24 mouse cellular contexts compared by ENCODE assay signal in genomic region chr15:77031271-77031670, GRCm38 (mm10). TPM values are rescaled to one million over a fixed set of nuclear protein-coding genes. Genes with fewer than 3 reads are reported as not detected.
DNase-seq lines count a peak whose midpoint lies in the region; ATAC-seq and TF ChIP-seq lines count a peak whose summit lies in the region.
"Had no signal": no experiment of that assay in that cellular context is flagged by ENCODE, and none has a peak within 500 bp of the region (broad histone marks: within the 10 kb centered on the region; RNA-seq: fewer than 3 reads in every experiment).

No protein-coding gene starts in this region.

- peaks cover 40% of the 10 kb centered on the region for H3K4me1 ChIP-seq in heart, embryonic 11.5 days (ENCODE audit: control insufficient read depth, insufficient read depth, low read length)
- peaks cover 50% of the 10 kb centered on the region for H3K4me1 ChIP-seq in heart, embryonic 15.5 days (replicated peaks)
- peaks cover 29% of the 10 kb centered on the region for H3K4me1 ChIP-seq in limb, embryonic 10.5 days
- peaks cover 3% of the 10 kb centered on the region for H3K4me1 ChIP-seq in midbrain, embryonic 13.5 days (replicated peaks)

- in situ Hi-C loops in Patski (cut with MboI; ENCODE audit: low pct_unique_long_range_greater_than_20kb): no loop called here

- no peak for DNase-seq in heart, adult 18-20 months
- no peak for DNase-seq in heart, postnatal 10 days
- DNase-seq in Patski (ENCODE audit: low read depth, low spot score): peak; percentile 42
- DNase-seq in limb, embryonic 10.5 days (ENCODE audit: low spot score): no peak
- DNase-seq in frontal cortex, postnatal 10 days (ENCODE audit: low spot score in 2 of 2): no peak
- DNase-seq: adrenal gland, postnatal 10 days; cerebellum, adult 11-12 months; cerebellum, adult 9-10 months; cerebellum, postnatal 25 days; gastrocnemius, postnatal 36 days; heart, adult 11 months; kidney, adult 11 months; kidney, adult 9 months had no signal

- intact Hi-C loops in heart, postnatal 10 days (cut with DNase I): no loop called here

- H3K4me3 ChIP-seq in heart, embryonic 11.5 days (ENCODE audit: low read depth, low read length): no peak overlapping the region
- H3K4me3 ChIP-seq in heart, embryonic 15.5 days: no peak overlapping the region
- no peak overlapping the region for H3K4me3 ChIP-seq in limb, embryonic 10.5 days
- H3K4me3 ChIP-seq in midbrain, embryonic 13.5 days (replicated peaks): no peak overlapping the region
- H3K4me3 ChIP-seq: embryonic facial prominence, embryonic 13.5 days; erythroblast, embryonic 14.5 days; forebrain, embryonic 10.5 days; hindbrain, embryonic 13.5 days had no signal

- no peak overlapping the region for H3K4me2 ChIP-seq in heart, embryonic 11.5 days
- H3K4me2 ChIP-seq in heart, embryonic 15.5 days: no peak overlapping the region
- H3K4me2 ChIP-seq in midbrain, embryonic 13.5 days (replicated peaks): no peak overlapping the region
- H3K4me2 ChIP-seq: embryonic facial prominence, embryonic 13.5 days; hindbrain, embryonic 13.5 days had no signal

- peak overlapping the region; percentile 35; the same call in 1 of the 2 replicates for H3K27ac ChIP-seq in heart, embryonic 11.5 days (ENCODE audit: low read depth, low read length)
- H3K27ac ChIP-seq in heart, embryonic 15.5 days: 0 out of 2 replicates have a peak overlapping the region, but pooled peaks have one; percentile 15
- 0 out of 2 replicates have a peak overlapping the region, but pooled peaks have one; percentile 9 for H3K27ac ChIP-seq in limb, embryonic 10.5 days
- H3K27ac ChIP-seq in midbrain, embryonic 13.5 days: no peak overlapping the region
- H3K27ac ChIP-seq: embryonic facial prominence, embryonic 13.5 days; forebrain, embryonic 10.5 days; hindbrain, embryonic 13.5 days; hindbrain, postnatal 0 days had no signal

- 52% methylated on average over 3 of the region's 3 CpGs for WGBS in heart, embryonic 11.5 days (ENCODE audit: insufficient replicate concordance)
- 65% methylated on average over 3 of the region's 3 CpGs for WGBS in heart, embryonic 15.5 days
- 48% methylated on average over 3 of the region's 3 CpGs for WGBS in limb, embryonic 10.5 days
- WGBS in midbrain, embryonic 13.5 days: 45% methylated on average over 3 of the region's 3 CpGs

- H3K36me3 ChIP-seq in heart, embryonic 11.5 days (ENCODE audit: control insufficient read depth, insufficient read depth, low read length): no peaks in the 10 kb centered on the region
- H3K36me3 ChIP-seq in heart, embryonic 15.5 days: no peaks in the 10 kb centered on the region
- no peaks in the 10 kb centered on the region for H3K36me3 ChIP-seq in limb, embryonic 10.5 days
- H3K36me3 ChIP-seq in midbrain, embryonic 13.5 days: no peaks in the 10 kb centered on the region
- H3K36me3 ChIP-seq: embryonic facial prominence, embryonic 13.5 days; forebrain, embryonic 10.5 days; hindbrain, embryonic 13.5 days had no signal

- ATAC-seq in heart, embryonic 11.5 days (replicated peaks; ENCODE audit: insufficient number of reproducible peaks, low FRiP score, low TSS enrichment): no peak
- ATAC-seq in heart, embryonic 15.5 days (replicated peaks; ENCODE audit: insufficient number of reproducible peaks, insufficient read depth, low FRiP score, low read depth): no peak
- no peak for ATAC-seq in Patski
- no peak for ATAC-seq in midbrain, embryonic 13.5 days
- ATAC-seq: forebrain, embryonic 14.5 days; hindbrain, postnatal 0 days had no signal

- CTCF ChIA-PET in Patski (lab: Charles Lee): no interaction called here

- no peaks in the 10 kb centered on the region for H3K9me3 ChIP-seq in heart, embryonic 11.5 days (replicated peaks; ENCODE audit: control insufficient read depth, low read length)
- H3K9me3 ChIP-seq in heart, embryonic 15.5 days (replicated peaks): no peaks in the 10 kb centered on the region
- H3K9me3 ChIP-seq in limb, embryonic 10.5 days (replicated peaks): no peaks in the 10 kb centered on the region
- H3K9me3 ChIP-seq in midbrain, embryonic 13.5 days: no peaks in the 10 kb centered on the region
- H3K9me3 ChIP-seq: embryonic facial prominence, embryonic 13.5 days; forebrain, embryonic 10.5 days; hindbrain, embryonic 13.5 days had no signal

- no peak for TF ChIP-seq CTCF in Patski (IDR thresholded peaks at IDR 0.05)

- POLR2A ChIA-PET in Patski (lab: Charles Lee): no interaction called here

- H3K27me3 ChIP-seq in heart, embryonic 11.5 days (ENCODE audit: control insufficient read depth, insufficient read depth, low read length): no peaks in the 10 kb centered on the region
- no peaks in the 10 kb centered on the region for H3K27me3 ChIP-seq in heart, embryonic 15.5 days
- no peaks in the 10 kb centered on the region for H3K27me3 ChIP-seq in Patski
- no peaks in the 10 kb centered on the region for H3K27me3 ChIP-seq in limb, embryonic 10.5 days (ENCODE audit: low read depth, poor library complexity, severe bottlenecking)
- H3K27me3 ChIP-seq in midbrain, embryonic 13.5 days: no peaks in the 10 kb centered on the region
- H3K27me3 ChIP-seq: embryonic facial prominence, embryonic 13.5 days; hindbrain, embryonic 13.5 days had no signal

- no peak overlapping the region for H3K9ac ChIP-seq in heart, embryonic 11.5 days (ENCODE audit: low read depth, low read length)
- no peak overlapping the region for H3K9ac ChIP-seq in heart, embryonic 15.5 days
- H3K9ac ChIP-seq in midbrain, embryonic 13.5 days (replicated peaks): no peak overlapping the region
- H3K9ac ChIP-seq: embryonic facial prominence, embryonic 13.5 days; hindbrain, embryonic 13.5 days had no signal

RNA-seq across cellular contexts. Expression of gene Apol6, which starts 13.3 kb away (rescaled TPM):
- polyA plus RNA-seq in heart, embryonic 11.5 days (2014; fragmentation: Nextera tagmentation; extraction: Ambion mirVana): 0.16 and 0.52 TPM in 2 replicates
- total RNA-seq in heart, adult 18-20 months (2021): 1 to 10 TPM; 1.3 to 3.1 TPM
- polyA plus RNA-seq in heart, embryonic 15.5 days (2015; fragmentation: Nextera tagmentation; extraction: Ambion mirVana): 0.19 and 0.26 TPM in 2 replicates
- 1 to 10 TPM; 1.6 to 1.7 TPM for total RNA-seq in heart, postnatal 10 days (2021)
- polyA plus RNA-seq in Patski (2021): 0.05 TPM
- 0.14 TPM in 1 of 2 replicates, not detected in the other for polyA plus RNA-seq in limb, embryonic 10.5 days (2016; fragmentation: Nextera tagmentation; extraction: Ambion mirVana)
- not detected in 2 replicates for polyA plus RNA-seq in midbrain, embryonic 13.5 days (2015; fragmentation: Nextera tagmentation; extraction: Ambion mirVana)
- total RNA-seq: hematopoietic stem cell, adult 5-6 weeks had no signal
- polyA plus RNA-seq: forebrain, embryonic 14.5 days; hindbrain, embryonic 13.5 days; hindbrain, postnatal 0 days had no signal

RNA-seq across cellular contexts. Expression of gene Mb, which starts 19.2 kb away (rescaled TPM):
- polyA plus RNA-seq in heart, embryonic 11.5 days (2014; fragmentation: Nextera tagmentation; extraction: Ambion mirVana): 138 and 139 TPM in 2 replicates
- total RNA-seq in heart, adult 18-20 months (2021): over 10,000 TPM; 19,183 to 21,770 TPM
- 776 and 844 TPM in 2 replicates for polyA plus RNA-seq in heart, embryonic 15.5 days (2015; fragmentation: Nextera tagmentation; extraction: Ambion mirVana)
- total RNA-seq in heart, postnatal 10 days (2021): over 10,000 TPM in 1 of 2 experiments, 1,000 to 10,000 TPM in 1; 9,939 to 10,365 TPM
- not detected for polyA plus RNA-seq in Patski (2021)
- 0.44 and 0.60 TPM in 2 replicates for polyA plus RNA-seq in limb, embryonic 10.5 days (2016; fragmentation: Nextera tagmentation; extraction: Ambion mirVana)
- polyA plus RNA-seq in midbrain, embryonic 13.5 days (2015; fragmentation: Nextera tagmentation; extraction: Ambion mirVana): not detected in 2 replicates
- total RNA-seq: ES-E14; hematopoietic stem cell, adult 5-6 weeks; hindbrain, postnatal 0 days had no signal
- polyA plus RNA-seq: erythroblast, embryonic 14.5 days; forebrain, embryonic 14.5 days had no signal

Comparison
In these comparisons a context has a peak if more than half of its experiments do, and no peak if none do; other contexts are left out.
1. RNA of gene Mb, which starts 19.2 kb away (polyA plus RNA-seq): 776 to 844 TPM in heart, embryonic 15.5 days and 138 to 139 TPM in heart, embryonic 11.5 days; 0.44 to 0.60 TPM in limb, embryonic 10.5 days, not detected in midbrain, embryonic 13.5 days and not detected in Patski (single experiment); every median in the first group is over 10 times any median in the second.